Mouse (Mus musculus) activated CD4-positive, CD25-positive, alpha-beta regulatory T cell, adult 4 months (primary cell): ENCODE data around the gene Dmgdh. TPM values are rescaled to one million over a fixed set of nuclear protein-coding genes. Genes with fewer than 3 reads are reported as not detected.

ENCODE experiments used
- ATAC-seq: one replicate; pipeline ENCODE4 v1.8.0; 2017
- polyA plus RNA-seq, 2 experiments: library from polyadenylated mRNA; unstranded; fragments of 100-300 nt; shearing (Covaris generic); gene quantifications; one replicate each; pipeline ENCODE4 v1.2.1; 2017

The Dmgdh gene
- not detected for polyA plus RNA-seq

- no peak for ATAC-seq
Observed at GRCm38 (mm10) chr13:93674131-93674561, at the start of gene Dmgdh, which contains the start of gene Bhmt2. Gene Dmgdh (plus strand): TSS chr13:93674433. Gene Bhmt2 (minus strand): TSS chr13:93674302.

GRCm38 (mm10) chr13:93628861-93629260 is 45.4 kb upstream of the Dmgdh start:
- ATAC-seq, result no peak

- ATAC-seq, result no peak
Observed at GRCm38 (mm10) chr13:93630941-93631705, 43.1 kb upstream of the Dmgdh start.

- no peak for ATAC-seq
Observed at GRCm38 (mm10) chr13:93632927-93633326, 41.3 kb upstream of the Dmgdh start.

- ATAC-seq, result no peak
Observed at GRCm38 (mm10) chr13:93636561-93636960, 37.7 kb upstream of the Dmgdh start.

GRCm38 (mm10) chr13:93637282-93638245 is 36.7 kb upstream of the Dmgdh start, which contains the start of gene Bhmt:
Gene Bhmt (minus strand): TSS chr13:93637961.
- no peak for ATAC-seq

- no peak for ATAC-seq
Observed at GRCm38 (mm10) chr13:93639636-93640035, 34.6 kb upstream of the Dmgdh start.

- no peak for ATAC-seq
Observed at GRCm38 (mm10) chr13:93648387-93649130, 25.7 kb upstream of the Dmgdh start.

- no peak for ATAC-seq
Observed at GRCm38 (mm10) chr13:93653382-93653781, 20.9 kb upstream of the Dmgdh start.

- ATAC-seq, result no peak
Observed at GRCm38 (mm10) chr13:93657941-93658340, 16.3 kb upstream of the Dmgdh start.

GRCm38 (mm10) chr13:93667586-93667985 is 6.6 kb upstream of the Dmgdh start:
- ATAC-seq, result no peak

GRCm38 (mm10) chr13:93672371-93672770 is 1.9 kb upstream of the Dmgdh start:
- ATAC-seq, result no peak

GRCm38 (mm10) chr13:93673296-93673695 is 937 bp upstream of the Dmgdh start:
- no peak for ATAC-seq

GRCm38 (mm10) chr13:93676864-93677263 is 2.6 kb downstream of the Dmgdh start:
- no peak for ATAC-seq

- no peak for ATAC-seq
Observed at GRCm38 (mm10) chr13:93683336-93683735, 9.1 kb downstream of the Dmgdh start.

GRCm38 (mm10) chr13:93685226-93685625 is 11.0 kb downstream of the Dmgdh start:
- no peak for ATAC-seq

- ATAC-seq, result no peak
Observed at GRCm38 (mm10) chr13:93687321-93687720, 13.1 kb downstream of the Dmgdh start.

GRCm38 (mm10) chr13:93689566-93689965 is 15.3 kb downstream of the Dmgdh start:
- ATAC-seq, result no peak

GRCm38 (mm10) chr13:93690821-93691220 is 16.6 kb downstream of the Dmgdh start:
- no peak for ATAC-seq

- no peak for ATAC-seq
Observed at GRCm38 (mm10) chr13:93698866-93699265, 24.6 kb downstream of the Dmgdh start.

GRCm38 (mm10) chr13:93705697-93706096 is 31.5 kb downstream of the Dmgdh start:
- no peak for ATAC-seq

GRCm38 (mm10) chr13:93707271-93707670 is 33.0 kb downstream of the Dmgdh start:
- ATAC-seq, result no peak

- no peak for ATAC-seq
Observed at GRCm38 (mm10) chr13:93710325-93710724, 36.1 kb downstream of the Dmgdh start.
